ENCODE assay signal across 8 mouse cellular contexts in genomic region chr19:55098409-55099183, GRCm38 (mm10). TPM values are rescaled to one million over a fixed set of nuclear protein-coding genes. Genes with fewer than 3 reads are reported as not detected.
A peak's percentile ranks its signal among the peaks of the same experiment; 100 is the strongest.
DNase-seq lines count a peak whose midpoint lies in the region; ATAC-seq lines count a peak whose summit lies in the region.

No protein-coding gene starts in this region.

- peak overlapping the region; percentile 98 for H3K4me3 ChIP-seq in hindbrain, embryonic 12.5 days
- peak overlapping the region; percentile 67 for H3K4me3 ChIP-seq in macrophage (ENCODE audit: inconsistent target)

- peak overlapping the region; percentile 92 for H3K9ac ChIP-seq in hindbrain, embryonic 12.5 days

- DNase-seq in Muller cell, postnatal 12 days (ENCODE audit: inconsistent ontology term), result peak; percentile 48
- peak; percentile 74 for DNase-seq in cerebellum, adult 11-12 months
- DNase-seq in frontal cortex, adult 2 months (ENCODE audit: extremely low spot score in 1 of 2, low spot score in 1 of 2), result peak; percentile 33 to 37
- DNase-seq in left cerebral cortex, adult 8-10 months (ENCODE audit: low spot score in 2 of 2), result peak; percentile 34 to 55
- peak; percentile 29 for DNase-seq in retina, postnatal 7 days (ENCODE audit: low read depth, low spot score)

- H3K79me2 ChIP-seq in macrophage (ENCODE audit: inconsistent target), result no peaks in the 10 kb centered on the region; the same call in 1 of the 2 replicates

- under 1% methylated on average over 28 of the region's 30 CpGs for whole genome bisulfite sequencing in hindbrain, embryonic 12.5 days
- 5% methylated on average over 30 of the region's 30 CpGs for WGBS in macrophage (ENCODE audit: missing documents)

- peaks cover 14% of the 10 kb centered on the region for H3K36me3 ChIP-seq in hindbrain, embryonic 12.5 days
- H3K36me3 ChIP-seq in macrophage (ENCODE audit: inconsistent target), result 0 out of 2 replicates have a peak, but pooled peaks cover 6% of the 10 kb centered on the region

- peak; percentile 56 for ATAC-seq in hindbrain, embryonic 12.5 days (ENCODE audit: low FRiP score)
- no peak for ATAC-seq in inflammation-experienced regulatory T-cells, adult 6 months

- no peaks in the 10 kb centered on the region for H3K9me3 ChIP-seq in hindbrain, embryonic 12.5 days (replicated peaks)

- H3K27ac ChIP-seq in hindbrain, embryonic 12.5 days, result peak overlapping the region; percentile 88
- no peak overlapping the region for H3K27ac ChIP-seq in macrophage

- peaks cover 18% of the 10 kb centered on the region for H3K4me1 ChIP-seq in hindbrain, embryonic 12.5 days

- H3K27me3 ChIP-seq in hindbrain, embryonic 12.5 days, result no peaks in the 10 kb centered on the region

- H3K4me2 ChIP-seq in hindbrain, embryonic 12.5 days (replicated peaks), result peak overlapping the region; percentile 98

RNA-seq across cellular contexts. Expression of gene Gpam, which starts 28.4 kb away (rescaled TPM):
- 38.3 and 46.9 TPM in 2 replicates for polyA plus RNA-seq in frontal cortex, adult 2 months (2012; rRNA removed)
- polyA plus RNA-seq in hindbrain, embryonic 12.5 days (2016; fragmentation: Nextera tagmentation; extraction: Ambion mirVana), result 25.3 and 27.5 TPM in 2 replicates
- 10 to 100 TPM; 42.7 to 58.3 (median 51.8) TPM for total RNA-seq in left cerebral cortex, adult 8-10 months (2022)
- total RNA-seq in macrophage (2018; cell fraction: chromatin; rRNA removed), result 10 to 100 TPM in 11 of 26 experiments, 1 to 10 TPM in 14, under 1 TPM in 1; 0.88 to 17.4 (median 7.3) TPM
- total RNA-seq in macrophage (2018; cell fraction: cytosol; rRNA removed), result 1 to 10 TPM; 2.8 to 9.1 (median 6.1) TPM
- 10 to 100 TPM in 6 of 26 experiments, 1 to 10 TPM in 20; 2.5 to 13.8 (median 5.1) TPM for total RNA-seq in macrophage (2018; cell fraction: nucleus; rRNA removed)
- polyA plus RNA-seq in macrophage (2018), result 4.3 to 6.9 TPM (median 4.8 TPM) in 3 replicates
- polyA plus RNA-seq in inflammation-experienced regulatory T-cells, adult 6 months (2017; shearing (Covaris generic)), result 1 to 10 TPM; 1.7 to 2.4 (median 1.9) TPM
